Mouse (Mus musculus) adrenal gland, postnatal 36 days (tissue): Measurements from ENCODE around the gene Rsrc1. TPM values are rescaled to one million over a fixed set of nuclear protein-coding genes. Genes with fewer than 3 reads are reported as not detected.
A peak's percentile ranks its signal among the peaks of the same experiment; 100 is the strongest.

Source experiments
- DNase-seq, 2 experiments: peaks; one replicate each; pipeline ENCODE4 v3.0.0; 2021; ENCODE audit warnings: mixed read lengths in 1 of 2
- total RNA-seq, 2 experiments: library from RNA; stranded (reverse); gene quantifications; 2 replicates each; pipeline ENCODE4 v1.2.3; 2021

Gene Rsrc1
- total RNA-seq, 2 experiments from 2014 or later: 29.2 to 29.7 TPM

DNA sequence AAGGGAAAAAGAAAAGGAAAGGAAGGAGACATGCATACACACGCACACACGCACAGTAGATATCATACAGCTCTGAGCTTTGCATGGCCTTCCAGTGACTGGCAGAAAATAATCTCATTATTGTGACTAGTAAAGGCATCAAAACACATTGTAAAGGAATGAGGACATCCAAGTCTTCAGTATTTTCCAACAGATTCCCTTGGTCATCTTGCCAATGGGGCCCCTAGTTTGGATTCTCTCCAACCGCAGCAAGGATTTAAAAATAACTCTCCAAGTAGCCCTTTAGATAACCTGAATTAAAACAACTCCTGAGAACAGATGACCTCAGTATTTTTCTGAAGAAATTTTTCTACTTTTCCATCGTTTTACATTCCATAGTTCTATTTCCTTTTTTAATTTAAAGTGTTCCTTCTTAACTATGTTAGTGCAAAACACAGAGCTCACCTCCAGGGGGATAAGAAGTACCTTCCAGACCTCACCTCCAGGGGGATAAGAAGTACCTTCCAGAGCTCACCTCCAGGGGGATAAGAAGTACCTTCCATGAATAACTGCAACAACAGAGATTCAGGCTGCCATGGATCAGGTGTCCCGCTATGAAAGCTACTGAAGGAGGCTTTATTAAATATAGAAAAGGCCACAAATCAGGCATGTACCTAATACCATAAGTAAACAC lies 388.4 kb downstream of the Rsrc1 start:
- no peak for DNase-seq

DNA sequence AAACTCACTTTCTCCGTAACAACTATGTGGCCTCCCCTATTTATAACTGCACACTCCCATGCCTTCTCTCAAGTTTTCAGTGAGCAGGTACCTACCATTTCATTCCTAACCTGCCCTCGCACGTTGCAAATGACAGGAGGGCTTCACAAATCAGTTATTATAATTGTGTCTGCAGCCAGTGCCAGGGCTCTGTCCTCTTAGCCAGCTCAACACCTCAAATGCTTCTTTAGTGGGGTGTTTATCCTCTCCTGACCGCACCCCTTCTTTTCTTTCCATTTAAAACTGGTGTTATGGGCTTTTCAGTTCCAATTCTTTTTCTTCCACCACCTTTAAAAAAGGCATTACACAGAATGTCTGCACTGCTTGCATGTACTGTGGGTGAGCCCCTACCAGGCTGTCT lies 391.0 kb downstream of the Rsrc1 start:
- no peak for DNase-seq

GRCm38 (mm10) chr3:67372781-67373180 lies 391.6 kb downstream of the Rsrc1 start:
- no peak for DNase-seq

- peak; percentile 92 to 94 for DNase-seq
Measured at GRCm38 (mm10) chr3:67373872-67374271, 392.7 kb downstream of the Rsrc1 start, which contains the start of gene Mlf1. Gene Mlf1, plus strand, starts transcription at chr3:67374097.

DNA sequence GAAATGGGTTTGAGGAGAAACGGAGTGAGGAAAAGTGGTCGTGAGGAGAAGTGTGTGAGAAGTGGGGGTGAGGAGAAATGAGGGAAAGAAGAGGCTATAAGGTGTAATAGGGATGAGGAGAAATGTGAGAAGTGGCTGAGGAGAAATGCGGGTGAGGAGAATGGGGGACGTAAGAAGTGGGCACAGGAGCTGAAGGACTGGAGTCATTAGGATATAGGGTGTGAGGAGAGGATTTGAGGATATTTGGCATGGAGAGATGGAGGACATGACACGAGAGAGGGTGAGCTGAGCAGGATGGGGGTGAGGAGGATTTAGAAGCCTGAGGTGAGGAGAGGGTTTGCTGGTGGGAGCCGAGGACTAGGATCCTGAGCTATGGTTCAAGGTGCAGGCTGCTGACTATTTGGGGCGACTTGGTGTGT lies 393.2 kb downstream of the Rsrc1 start:
- DNase-seq: no peak

- no peak for DNase-seq
Measured at GRCm38 (mm10) chr3:67375063-67375462, 393.9 kb downstream of the Rsrc1 start, which contains the start of gene Gm17402. Gene Gm17402, minus strand, starts transcription at chr3:67375163.

GRCm38 (mm10) chr3:67378215-67378614 lies 397.0 kb downstream of the Rsrc1 start:
- DNase-seq: no peak

Other genes with a start within 250 kb of the Rsrc1 start
- gene Shox2, start 381 bp downstream of the Rsrc1 start, total RNA-seq: 1 to 10 TPM; 1.4 to 3.7 TPM